Mouse (Mus musculus) E14TG2a.4 (cell line): Measurements from ENCODE around the gene Mettl21a.

ENCODE experiments used
- CTCF ChIP-seq: conservative IDR thresholded peaks from 2 replicates; pipeline ENCODE4 v1.5.1; 2014; ENCODE audit warnings: low read length
- NANOG ChIP-seq: IDR thresholded peaks from 2 replicates; pipeline ENCODE4 v1.6.1; 2014; ENCODE audit warnings: borderline replicate concordance, low read length, mixed read lengths

DNA sequence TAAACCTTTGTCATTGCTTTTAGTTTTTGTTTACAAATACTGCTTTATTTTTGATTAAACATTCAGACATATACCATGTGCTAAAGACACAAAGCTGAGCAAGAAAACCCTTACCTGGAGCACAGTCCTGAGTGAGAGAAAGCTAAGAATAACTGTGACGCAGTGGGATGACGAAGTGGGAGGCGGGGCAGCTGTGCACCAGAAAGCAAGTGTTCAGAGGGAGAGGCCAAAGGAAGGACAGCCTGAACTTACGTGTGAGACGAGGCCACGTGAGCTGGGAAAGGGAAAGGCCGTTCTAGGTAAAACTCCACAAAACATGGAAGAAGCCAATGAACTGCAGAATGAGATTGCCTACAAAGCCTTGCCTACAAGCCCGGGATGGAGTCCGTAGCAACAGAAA, 7.1 kb downstream of the Mettl21a start:
- no peak for TF ChIP-seq CTCF
- no peak for TF ChIP-seq NANOG
